Mouse (Mus musculus): Measurements from ENCODE around the gene Mis18bp1. TPM values are rescaled to one million over a fixed set of nuclear protein-coding genes. Genes with fewer than 3 reads are reported as not detected.

Gene Mis18bp1
- polyA plus RNA-seq, 1 experiment from 2014 or later, result 87.9 TPM

DNA sequence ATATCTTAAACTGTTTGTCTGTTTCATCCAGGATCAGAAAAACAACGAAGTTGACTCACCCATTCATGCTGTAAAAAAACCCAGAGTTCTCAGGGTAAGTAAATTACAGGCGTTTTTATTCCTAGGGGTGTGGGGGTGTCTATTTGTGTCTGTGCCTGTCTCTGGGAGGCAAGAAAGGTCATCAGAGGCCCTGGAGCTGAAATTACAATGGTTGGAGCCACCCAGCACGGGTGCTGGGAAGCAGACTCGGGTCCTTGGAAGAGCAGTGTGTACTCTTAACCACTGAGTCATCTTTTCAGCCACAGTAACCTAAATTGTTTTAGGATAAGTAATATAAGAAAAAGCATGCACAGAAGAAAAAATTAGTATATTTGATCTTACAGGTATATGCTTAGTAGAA lies 58.5 kb downstream of the Mis18bp1 start:
- Histone ChIP-seq H3K27me3 (ENCODE audit: low read depth, poor library complexity, severe bottlenecking) (no peaks in the 10 kb centered on the region), H3K9me3 (replicated peaks) (no peaks in the 10 kb centered on the region), H3K36me3 (peaks cover 99% of the 10 kb centered on the region), H3K4me1 (no peaks in the 10 kb centered on the region), H3K4me3 (no peak overlapping the region), H3K27ac (no peak overlapping the region)
- no peak for DNase-seq (ENCODE audit: low spot score)
- 92% methylated on average over 4 of the region's 4 CpGs for WGBS

- H3K27me3 ChIP-seq (ENCODE audit: low read depth, poor library complexity, severe bottlenecking), result no peaks in the 10 kb centered on the region
- no peak overlapping the region for H3K4me3 ChIP-seq
- peaks cover 96% of the 10 kb centered on the region for H3K36me3 ChIP-seq
- no peak for DNase-seq (ENCODE audit: low spot score)
- WGBS, result 93% methylated on average over 1 of the region's 1 CpGs
- H3K27ac ChIP-seq, result no peak overlapping the region
- no peaks in the 10 kb centered on the region for H3K9me3 ChIP-seq (replicated peaks)
- no peaks in the 10 kb centered on the region for H3K4me1 ChIP-seq
Observed at GRCm38 (mm10) chr12:65112811-65113210, 59.6 kb downstream of the Mis18bp1 start.

DNA sequence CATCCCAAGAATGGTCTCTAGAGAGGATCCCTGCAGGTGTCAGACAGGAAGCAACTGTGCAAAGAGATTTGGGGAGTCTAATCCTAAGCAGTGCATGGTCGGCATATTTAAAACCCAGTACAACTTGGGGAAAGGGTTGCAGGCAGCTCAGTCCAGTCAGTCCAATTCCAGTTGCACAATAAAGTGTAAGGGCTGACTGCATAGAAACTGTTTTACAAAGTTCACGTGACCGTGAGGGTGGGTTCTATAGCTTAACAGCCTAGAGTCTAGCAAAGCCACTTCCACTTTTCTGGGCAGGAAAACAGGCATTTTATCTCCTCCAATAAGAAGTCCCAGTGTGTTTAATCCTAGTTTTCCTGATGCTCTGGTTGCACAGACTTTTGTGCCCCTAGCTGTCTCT lies 60.9 kb downstream of the Mis18bp1 start:
- Histone ChIP-seq H3K27ac (no peak overlapping the region), H3K36me3 (peaks cover 95% of the 10 kb centered on the region), H3K9me3 (replicated peaks) (no peaks in the 10 kb centered on the region), H3K27me3 (ENCODE audit: low read depth, poor library complexity, severe bottlenecking) (no peaks in the 10 kb centered on the region), H3K4me1 (no peaks in the 10 kb centered on the region), H3K4me3 (no peak overlapping the region)
- DNase-seq (ENCODE audit: low spot score), result no peak
- WGBS, result 94% methylated on average over 3 of the region's 3 CpGs

DNA sequence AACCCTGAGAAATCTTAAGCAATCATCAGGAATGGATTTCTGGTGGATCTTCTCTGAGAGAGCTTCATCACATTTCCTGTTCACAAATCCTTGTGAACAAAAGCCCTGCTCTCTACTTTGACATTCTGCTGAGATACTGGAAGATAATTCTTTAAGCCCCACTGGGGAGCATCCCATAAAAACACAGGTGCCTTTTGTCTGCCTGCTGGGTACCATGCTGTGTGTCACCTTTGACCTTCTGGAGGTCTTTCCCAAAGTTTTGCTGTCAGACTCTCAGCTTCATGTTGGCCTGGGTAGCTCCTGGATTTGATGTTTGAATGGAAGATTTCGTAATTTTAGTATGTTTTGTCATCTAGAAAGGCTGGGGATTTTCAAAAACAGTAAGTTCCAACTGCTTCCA lies 63.7 kb downstream of the Mis18bp1 start:
- WGBS, result 88% methylated on average over 1 of the region's 1 CpGs
- Histone ChIP-seq H3K4me1 (no peaks in the 10 kb centered on the region), H3K36me3 (peaks cover 95% of the 10 kb centered on the region), H3K27ac (no peak overlapping the region), H3K4me3 (no peak overlapping the region), H3K9me3 (replicated peaks) (no peaks in the 10 kb centered on the region), H3K27me3 (ENCODE audit: low read depth, poor library complexity, severe bottlenecking) (no peaks in the 10 kb centered on the region)
- no peak for DNase-seq (ENCODE audit: low spot score)

Other genes starting within 250 kb of the Mis18bp1 start
- gene Klhl28, start 207.1 kb downstream of the Mis18bp1 start, polyA plus RNA-seq (2016; fragmentation: Nextera tagmentation; extraction: Ambion mirVana), result 6.5 and 7.7 TPM in 2 replicates
- 27.0 and 28.7 TPM in 2 replicates for gene Togaram1, start 206.8 kb downstream of the Mis18bp1 start, polyA plus RNA-seq (2016; fragmentation: Nextera tagmentation; extraction: Ambion mirVana)
- gene Prpf39, start 136.3 kb downstream of the Mis18bp1 start, polyA plus RNA-seq (2016; fragmentation: Nextera tagmentation; extraction: Ambion mirVana), result 55.4 and 69.3 TPM in 2 replicates
- gene Fkbp3, start 98.6 kb downstream of the Mis18bp1 start, polyA plus RNA-seq (2016; fragmentation: Nextera tagmentation; extraction: Ambion mirVana), result 645 and 699 TPM in 2 replicates
- gene Fancm, start 97.0 kb downstream of the Mis18bp1 start, polyA plus RNA-seq (2016; fragmentation: Nextera tagmentation; extraction: Ambion mirVana), result 16.9 and 17.8 TPM in 2 replicates
- not detected in 2 replicates for gene Wdr20rt, start 52.9 kb upstream of the Mis18bp1 start, polyA plus RNA-seq (2016; fragmentation: Nextera tagmentation; extraction: Ambion mirVana)

Measured in limb, embryonic 10.5 days (tissue).